Mouse (Mus musculus): ENCODE measurements around the gene Pde3a.
"Not testable (repeated sequence)": the region's sequence is repeated elsewhere in the genome, so short reads cannot be mapped to it uniquely, and the experiment has no call there.

Gene Pde3a

GRCm38 (mm10) chr6:141267888-141268570, 19.0 kb downstream of the Pde3a start:
- no peak for DNase-seq

DNA sequence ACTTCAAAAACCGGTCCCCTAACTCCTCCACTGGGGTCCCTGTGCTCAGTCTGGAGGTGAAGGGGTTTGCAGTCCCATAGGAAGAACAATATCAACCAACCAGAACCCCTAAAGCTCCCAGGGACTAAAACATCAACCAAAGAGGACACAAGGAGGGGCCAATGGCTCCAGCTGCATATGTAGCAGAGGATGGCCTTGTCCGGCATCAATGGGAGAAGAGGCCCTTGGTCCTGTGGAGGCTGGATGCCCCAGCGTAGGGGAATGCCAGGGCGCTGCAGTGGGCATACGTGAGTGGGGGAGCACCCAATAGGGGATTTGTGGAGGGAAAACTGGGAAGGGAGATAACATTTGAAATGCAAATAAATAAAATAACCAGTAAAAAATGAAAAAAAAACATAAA, 19.8 kb downstream of the Pde3a start:
- DNase-seq: no peak

- DNase-seq: no peak
Measured at GRCm38 (mm10) chr6:141271133-141271532, 22.1 kb downstream of the Pde3a start.

GRCm38 (mm10) chr6:141271579-141271978, 22.5 kb downstream of the Pde3a start:
- DNase-seq: no peak

- no peak for DNase-seq
Measured at GRCm38 (mm10) chr6:141273685-141274084, 24.6 kb downstream of the Pde3a start.

DNA sequence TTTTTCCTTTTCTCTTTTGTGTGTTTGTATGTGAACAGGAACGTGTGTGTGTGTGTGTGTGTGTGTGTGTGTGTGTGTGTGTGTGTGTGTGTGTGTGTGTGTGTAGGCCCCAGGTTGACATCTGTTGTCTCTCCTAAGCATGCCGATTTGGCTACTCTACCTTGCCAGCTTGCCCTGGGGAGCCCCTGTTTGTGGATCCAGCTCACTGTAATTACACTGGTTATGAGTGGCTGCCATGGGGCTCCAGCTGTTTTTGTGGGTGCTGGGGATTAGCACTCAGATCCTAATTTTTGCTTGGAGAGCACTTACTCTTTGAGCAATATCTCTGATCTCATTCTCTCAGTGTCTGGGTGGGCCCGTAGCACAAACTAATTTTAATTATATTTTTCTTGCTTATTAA, 32.6 kb downstream of the Pde3a start:
- DNase-seq: no peak

DNA sequence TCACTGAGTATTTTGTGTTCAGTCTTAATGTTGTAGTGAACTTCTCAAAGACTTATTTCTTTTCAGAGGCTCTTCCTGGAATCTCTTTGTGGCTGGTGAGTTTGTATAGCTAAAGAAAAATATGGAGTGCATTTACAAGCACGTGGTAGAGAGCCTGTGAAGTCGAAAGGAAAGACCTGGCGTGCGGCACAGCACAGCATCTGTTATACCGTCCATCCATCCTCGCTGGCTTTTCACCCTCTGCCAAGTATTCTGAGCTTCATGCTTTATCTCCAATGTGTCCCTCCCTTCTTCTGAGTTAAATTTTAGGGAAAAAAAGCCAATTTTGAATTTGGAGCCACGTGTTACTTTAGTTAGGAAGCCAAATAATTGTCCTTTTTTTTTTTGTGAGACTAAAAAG, 33.7 kb downstream of the Pde3a start:
- no peak for DNase-seq

DNA sequence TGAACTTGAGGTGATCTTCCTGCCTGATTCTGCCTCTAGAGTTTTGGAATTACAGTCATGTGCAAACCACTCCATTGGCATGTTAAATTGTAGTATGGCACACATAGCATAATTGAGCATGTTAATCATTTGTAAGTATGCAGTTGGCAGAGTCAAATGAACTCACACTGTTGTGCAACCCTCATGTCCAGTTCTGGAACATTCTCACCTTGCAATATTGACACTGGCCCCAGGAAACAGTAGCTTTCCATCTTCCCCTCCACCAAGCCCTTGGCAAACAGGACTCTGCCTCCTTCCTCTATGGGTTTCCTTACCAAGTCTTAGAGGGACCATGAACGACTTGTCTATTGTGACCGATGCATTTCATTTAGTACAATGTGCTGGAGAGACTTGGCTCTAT, 42.1 kb downstream of the Pde3a start:
- DNase-seq: no peak

DNA sequence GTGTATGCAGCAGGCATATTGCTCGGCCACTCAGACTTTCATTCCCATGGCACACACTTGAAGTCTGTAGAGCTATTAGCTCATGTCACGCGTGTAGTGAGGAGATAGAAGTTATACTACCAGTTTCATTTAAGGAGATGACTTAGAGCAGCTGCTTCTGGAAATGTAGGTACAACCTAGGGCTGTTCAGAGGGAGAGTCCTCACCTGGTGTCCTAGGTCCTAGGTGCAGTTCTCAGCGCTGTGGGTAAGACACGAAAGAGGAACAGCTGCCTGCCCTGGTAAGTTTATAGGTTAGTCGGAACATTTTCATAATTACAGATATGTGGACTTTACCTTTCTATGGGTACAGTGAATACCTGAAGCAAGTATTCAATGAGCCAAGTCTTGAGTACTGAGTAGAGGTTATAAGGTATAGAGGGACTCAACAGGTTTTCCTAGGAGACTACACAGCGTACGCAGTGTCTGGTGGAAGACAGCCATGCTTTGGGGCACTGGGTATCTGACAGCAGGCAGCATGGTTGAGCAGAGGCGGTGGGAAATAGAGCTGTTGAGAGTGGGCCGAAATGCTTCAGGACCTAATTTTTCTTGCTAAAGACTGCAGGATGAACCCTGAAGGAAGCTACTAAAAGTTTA, 43.9 kb downstream of the Pde3a start:
- DNase-seq: no peak

DNA sequence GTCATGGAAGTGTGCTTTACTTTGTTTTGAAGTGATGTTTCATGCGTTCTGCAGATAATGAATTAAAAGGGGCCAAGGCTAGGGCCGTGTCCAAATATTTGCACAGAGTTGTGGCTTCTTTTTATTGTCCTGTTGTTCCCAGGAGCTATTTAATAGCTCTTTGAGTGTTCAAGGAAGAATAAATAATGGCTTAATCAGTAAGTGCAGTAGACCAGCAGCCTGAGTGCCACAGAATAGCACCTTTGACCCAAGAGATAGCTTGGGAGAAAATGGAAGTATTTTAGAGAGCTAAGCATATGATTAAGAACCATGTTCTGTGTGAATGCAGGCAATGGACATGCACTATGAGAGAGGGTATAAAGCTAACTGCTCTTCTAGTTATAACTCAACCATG, 44.4 kb downstream of the Pde3a start:
- no peak for DNase-seq

- DNase-seq: no peak
Measured at GRCm38 (mm10) chr6:141295264-141295663, 46.2 kb downstream of the Pde3a start.

- DNase-seq: no peak
Measured at GRCm38 (mm10) chr6:141301750-141302748, 53.0 kb downstream of the Pde3a start.

DNA sequence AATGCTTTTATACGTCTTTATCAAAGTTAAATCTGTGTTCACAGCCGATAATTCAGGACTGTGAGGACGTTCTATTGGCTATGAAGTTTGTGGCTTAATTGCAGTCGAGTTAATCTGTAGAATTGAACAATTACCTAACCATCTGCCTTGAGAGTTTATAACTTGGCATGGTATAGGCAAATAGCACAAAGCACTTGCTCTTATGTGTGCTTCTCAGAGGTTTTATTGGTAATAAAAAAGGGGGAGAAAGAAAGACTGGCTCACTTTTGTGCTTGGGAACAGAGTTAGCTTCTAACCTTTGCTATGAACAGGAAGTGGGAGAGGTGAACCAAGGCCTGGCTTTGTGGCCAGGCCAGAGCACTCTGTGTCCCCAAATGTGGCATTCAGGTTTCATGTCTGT, 53.8 kb downstream of the Pde3a start:
- DNase-seq: no peak

GRCm38 (mm10) chr6:141307326-141307725, 58.3 kb downstream of the Pde3a start:
- no peak for DNase-seq

DNA sequence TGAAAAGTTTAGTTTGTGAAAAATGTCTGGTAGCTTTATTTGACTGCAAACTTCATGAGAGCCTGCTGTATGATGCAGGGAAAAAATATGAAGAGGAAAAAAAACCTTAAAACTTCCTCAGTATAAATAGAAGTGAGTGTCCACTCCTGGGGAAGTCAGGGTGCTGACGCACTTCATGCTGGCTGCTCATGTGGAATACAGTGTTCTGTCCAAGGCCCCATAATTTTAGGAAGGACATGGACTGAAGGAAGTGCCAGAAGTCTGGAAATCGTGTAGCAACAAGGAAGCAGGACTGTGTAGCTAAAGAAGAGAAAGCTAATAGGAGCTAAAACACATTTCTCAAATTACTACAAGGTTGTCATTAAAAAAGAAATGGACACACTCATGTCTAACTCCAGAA, 59.4 kb downstream of the Pde3a start:
- no peak for DNase-seq

DNA sequence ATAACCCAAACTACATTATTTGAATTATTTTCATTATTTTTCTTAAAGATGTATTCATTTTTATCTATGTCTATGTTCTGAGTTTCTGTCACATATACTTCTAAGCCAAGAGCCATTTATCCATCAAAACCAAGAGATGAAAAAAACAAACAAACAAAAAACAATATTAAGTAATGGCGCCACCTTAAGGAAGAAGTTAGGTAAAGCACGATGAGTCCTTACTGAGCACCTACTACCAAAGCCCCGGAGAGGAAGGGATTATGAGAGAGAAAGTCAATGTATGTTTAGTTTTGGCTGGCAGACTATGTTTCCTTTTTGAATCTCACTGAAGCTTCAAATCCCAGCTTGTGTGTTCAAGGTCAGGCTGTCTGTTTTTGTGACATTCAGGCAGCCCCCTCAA, 60.8 kb downstream of the Pde3a start:
- peak; percentile 11 for DNase-seq

- DNase-seq: no peak
Measured at GRCm38 (mm10) chr6:141310351-141310750, 61.3 kb downstream of the Pde3a start.

DNA sequence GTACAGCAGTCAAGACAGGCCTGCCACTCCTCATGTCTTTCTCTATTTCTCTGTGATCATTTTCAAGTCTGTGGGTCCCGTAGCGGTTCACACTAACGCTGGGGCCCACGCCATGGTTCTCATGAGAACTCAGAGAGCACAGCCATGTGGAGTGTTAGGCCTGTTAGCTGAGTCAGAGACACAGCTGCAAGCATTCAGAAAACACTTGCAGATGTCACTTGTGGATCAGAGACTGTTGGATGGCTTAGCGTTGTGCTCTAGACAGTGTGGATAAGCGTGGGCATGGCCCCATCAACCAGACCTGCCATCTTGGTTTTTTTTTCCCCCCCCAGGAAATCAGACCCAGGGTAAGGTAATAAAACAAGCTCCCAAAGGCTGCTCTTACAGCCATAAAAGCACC, 62.5 kb downstream of the Pde3a start:
- DNase-seq: no peak

DNA sequence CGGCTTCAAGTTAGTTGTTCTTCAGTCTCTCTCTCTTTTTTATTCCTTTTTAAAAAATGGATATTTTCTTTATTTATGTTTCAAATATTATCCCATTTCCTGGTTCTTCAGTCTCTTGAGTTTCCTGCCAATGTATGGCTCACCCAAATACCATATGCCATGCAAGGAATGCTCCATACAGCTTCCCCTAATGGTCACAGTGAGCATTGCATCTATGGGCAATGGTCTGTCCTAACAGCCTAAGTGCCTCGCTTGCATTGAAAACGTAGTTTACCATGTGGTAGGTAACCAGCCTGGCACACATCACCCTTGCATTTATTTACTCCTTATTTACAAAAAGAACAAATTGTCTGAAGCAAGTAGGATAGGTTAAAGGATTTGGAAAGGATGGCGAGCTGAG, 64.0 kb downstream of the Pde3a start:
- DNase-seq: no peak

- no peak for DNase-seq
Measured at GRCm38 (mm10) chr6:141318440-141318839, 69.4 kb downstream of the Pde3a start.

DNA sequence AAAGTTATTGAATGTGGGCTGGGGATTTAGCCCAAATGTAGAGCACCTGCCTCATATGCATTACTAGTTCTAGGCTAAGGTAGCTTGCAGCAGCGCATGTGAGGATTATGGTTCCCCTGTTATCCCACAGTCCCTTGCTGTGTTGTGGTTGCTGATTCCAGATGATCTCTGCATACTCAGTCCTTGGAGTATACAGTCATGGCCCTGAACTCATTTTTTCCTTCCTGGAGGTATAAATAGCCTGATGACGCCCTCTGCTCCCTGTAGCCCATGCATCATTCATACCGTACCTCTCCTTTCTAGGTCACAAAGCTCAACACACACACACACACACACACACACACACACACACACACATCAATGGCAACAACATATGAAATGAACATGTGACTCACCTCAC, 72.2 kb downstream of the Pde3a start:
- no peak for DNase-seq

DNA sequence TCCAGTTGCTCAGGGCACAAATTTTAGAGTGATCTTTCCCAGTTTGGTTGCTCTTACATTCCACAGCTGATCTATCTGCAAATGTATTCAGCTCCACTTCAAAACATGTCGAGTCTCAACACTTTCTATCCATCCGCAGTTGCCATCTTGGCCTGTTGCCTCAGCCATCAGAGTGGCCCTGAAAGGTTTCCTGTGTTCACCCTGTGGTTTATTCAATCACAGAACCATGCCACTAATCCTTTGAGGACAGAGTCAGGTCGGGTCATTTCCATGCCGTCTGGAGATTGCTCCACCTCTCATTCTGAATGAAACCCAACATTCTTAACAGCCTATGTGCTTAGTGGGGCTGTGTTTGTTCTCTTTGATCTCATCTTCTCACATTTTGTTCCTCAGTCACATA, 73.9 kb downstream of the Pde3a start:
- DNase-seq: no peak

GRCm38 (mm10) chr6:141327134-141327533, 78.1 kb downstream of the Pde3a start:
- not testable (repeated sequence) for DNase-seq

- no peak for DNase-seq
Measured at GRCm38 (mm10) chr6:141328071-141328470, 79.0 kb downstream of the Pde3a start.
